Mouse (Mus musculus) testis, postnatal 14 days (tissue): ENCODE data around the gene 4933406M09Rik.

ENCODE experiments used
- DNase-seq: peaks from one replicate; pipeline ENCODE4 v3.0.0; 2021; ENCODE audit warnings: low spot score

The 4933406M09Rik gene

GRCm38 (mm10) chr1:134381051-134381450 lies 4.7 kb upstream of the 4933406M09Rik start:
- DNase-seq: no peak

- no peak for DNase-seq
Observed at GRCm38 (mm10) chr1:134381795-134382625, 3.7 kb upstream of the 4933406M09Rik start.

GRCm38 (mm10) chr1:134384581-134384980 lies 1.2 kb upstream of the 4933406M09Rik start:
- no peak for DNase-seq

- no peak for DNase-seq
Observed at GRCm38 (mm10) chr1:134385176-134385575, 564 bp upstream of the 4933406M09Rik start.

- no peak for DNase-seq
Observed at GRCm38 (mm10) chr1:134393827-134394226, 8.1 kb downstream of the 4933406M09Rik start.

- DNase-seq: no peak
Observed at GRCm38 (mm10) chr1:134398210-134398609, 12.5 kb downstream of the 4933406M09Rik start.

- DNase-seq: no peak
Observed at GRCm38 (mm10) chr1:134399735-134400134, 14.0 kb downstream of the 4933406M09Rik start.

- DNase-seq: peak; percentile 84
Observed at GRCm38 (mm10) chr1:134405509-134406413, 20.0 kb downstream of the 4933406M09Rik start, which contains the start of gene Cyb5r1. Gene Cyb5r1 (plus strand): TSS chr1:134405559.

- DNase-seq: no peak
Observed at GRCm38 (mm10) chr1:134406414-134406771, 20.7 kb downstream of the 4933406M09Rik start.

GRCm38 (mm10) chr1:134408080-134408479 lies 22.3 kb downstream of the 4933406M09Rik start:
- DNase-seq: no peak

GRCm38 (mm10) chr1:134411706-134412629 lies 26.2 kb downstream of the 4933406M09Rik start:
- no peak for DNase-seq

GRCm38 (mm10) chr1:134414038-134414437 lies 28.3 kb downstream of the 4933406M09Rik start:
- DNase-seq: no peak

- no peak for DNase-seq
Observed at GRCm38 (mm10) chr1:134414501-134415167, 28.9 kb downstream of the 4933406M09Rik start.

GRCm38 (mm10) chr1:134415168-134415831 lies 29.6 kb downstream of the 4933406M09Rik start, which contains the start of gene Adipor1:
Gene Adipor1 (plus strand): TSS chr1:134415378.
- peak; percentile 99 for DNase-seq

GRCm38 (mm10) chr1:134418414-134418975 lies 32.8 kb downstream of the 4933406M09Rik start:
- no peak for DNase-seq

- DNase-seq: no peak
Observed at GRCm38 (mm10) chr1:134419176-134419575, 33.4 kb downstream of the 4933406M09Rik start.

- DNase-seq: no peak
Observed at GRCm38 (mm10) chr1:134419751-134420458, 34.2 kb downstream of the 4933406M09Rik start.

- DNase-seq: no peak
Observed at GRCm38 (mm10) chr1:134423911-134424310, 38.2 kb downstream of the 4933406M09Rik start.

GRCm38 (mm10) chr1:134426289-134426688 lies 40.5 kb downstream of the 4933406M09Rik start:
- peak; percentile 59 for DNase-seq
